Mouse (Mus musculus) forebrain, embryonic 16.5 days (tissue): ENCODE measurements around the gene Wrap73. TPM values are rescaled to one million over a fixed set of nuclear protein-coding genes. Genes with fewer than 3 reads are reported as not detected.

Experiments
- ATAC-seq: fragments of 200-750 bp; cut with Nextera tagmentation; 2 replicates; pipeline ENCODE4 v1.8.0; 2017; ENCODE audit warnings: mild to moderate bottlenecking, moderate library complexity
- H3K27ac ChIP-seq: fragments of 300-500 bp; sonication (generic); 2 replicates; pipeline ENCODE4 v1.5.1; 2014; ENCODE audit warnings: low read length, control low read depth
- H3K27me3 ChIP-seq: fragments of 300-500 bp; sonication (generic); replicated peaks from 2 replicates; pipeline ENCODE4 v1.6.1; 2014; ENCODE audit warnings: low read length; ENCODE audit not compliant: control insufficient read depth, insufficient read depth
- H3K36me3 ChIP-seq: fragments of 300-500 bp; sonication (generic); 2 replicates; pipeline ENCODE4 v1.6.1; 2014; ENCODE audit not compliant: control insufficient read depth, insufficient read depth
- H3K4me1 ChIP-seq: fragments of 300-500 bp; sonication (generic); replicated peaks from 2 replicates; pipeline ENCODE4 v1.6.1; 2014; ENCODE audit warnings: low read length; ENCODE audit not compliant: control insufficient read depth, insufficient read depth
- H3K4me2 ChIP-seq: fragments of 300-500 bp; sonication (generic); 2 replicates; pipeline ENCODE4 v1.6.1; 2014; ENCODE audit warnings: mild to moderate bottlenecking, low read length, control low read depth
- H3K4me3 ChIP-seq: fragments of 300-500 bp; sonication (generic); replicated peaks from 2 replicates; pipeline ENCODE4 v1.5.1; 2014; ENCODE audit warnings: mild to moderate bottlenecking, low read length, control low read depth
- H3K9ac ChIP-seq: fragments of 300-500 bp; sonication (generic); replicated peaks from 2 replicates; pipeline ENCODE4 v1.6.1; 2014; ENCODE audit warnings: low read depth, low read length, control low read depth
- H3K9me3 ChIP-seq: fragments of 300-500 bp; sonication (generic); 2 replicates; pipeline ENCODE4 v1.6.1; 2016; ENCODE audit warnings: low read length; ENCODE audit not compliant: control insufficient read depth
- WGBS: fragments of 180-500 bp; shearing (Covaris S2); extraction: QIAGEN DNeasy Blood & Tissue Kit; methylation state at CpG from one replicate; pipeline ENCODE4 v1.1.7; 2014; 5-methylcytosine and 5-hydroxymethylcytosine counted together
- polyA plus RNA-seq: library from polyadenylated mRNA; unstranded; fragments of >200 nt; fragmentation: Nextera tagmentation; extraction: Ambion mirVana; gene quantifications from 2 replicates; pipeline ENCODE4 v1.2.1, GENCODE M21; 2015

The Wrap73 gene
- polyA plus RNA-seq, 1 experiment from 2014 or later: 59.2 TPM

DNA sequence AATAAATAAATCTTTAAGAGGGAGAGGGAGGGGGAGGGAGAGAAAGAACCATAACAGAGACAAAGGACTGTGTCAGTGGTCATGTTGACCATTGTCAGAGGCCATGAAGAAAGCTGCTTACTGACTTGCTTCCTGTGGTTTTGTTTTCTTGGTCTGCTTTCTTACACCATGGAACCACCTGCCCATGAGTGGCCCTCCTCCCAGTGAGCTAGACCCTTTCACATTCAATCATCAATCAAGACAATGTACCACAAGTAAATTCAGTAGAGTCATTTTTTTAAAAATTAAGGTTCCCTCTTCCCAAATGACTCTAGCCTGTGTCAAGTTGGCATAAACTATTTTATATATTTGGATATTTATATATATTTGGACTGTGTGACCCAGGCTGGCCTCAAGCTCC lies 12.2 kb upstream of the Wrap73 start:
- Histone ChIP-seq H3K27ac (no peak overlapping the region), H3K4me1 (no peaks in the 10 kb centered on the region), H3K27me3 (peaks cover 3% of the 10 kb centered on the region; the same call in 1 of the 2 replicates), H3K9ac (no peak overlapping the region), H3K36me3 (no peaks in the 10 kb centered on the region), H3K9me3 (no peaks in the 10 kb centered on the region), H3K4me2 (no peak overlapping the region), H3K4me3 (no peak overlapping the region)
- ATAC-seq: no peak

DNA sequence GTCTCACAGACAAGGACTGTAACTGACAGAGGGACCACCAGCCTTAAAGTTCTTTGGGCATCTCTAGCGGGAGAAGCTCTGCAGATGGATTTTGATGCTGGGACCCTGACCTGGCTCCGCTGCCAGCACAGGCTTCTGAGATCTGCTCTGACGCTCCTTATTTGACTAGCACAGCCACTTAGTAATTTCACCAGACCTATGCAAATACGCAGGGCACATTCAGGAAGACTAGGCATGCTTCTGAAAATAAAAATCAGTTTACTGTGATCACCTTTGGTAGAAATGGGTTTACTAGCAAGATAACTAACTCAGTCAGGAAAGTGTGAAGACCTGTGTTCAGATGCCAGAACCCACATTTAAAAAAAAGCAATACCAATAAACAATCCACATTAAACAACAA lies 10.3 kb upstream of the Wrap73 start:
- no peaks in the 10 kb centered on the region for H3K9me3 ChIP-seq
- H3K27ac ChIP-seq: no peak overlapping the region
- no peaks in the 10 kb centered on the region for H3K36me3 ChIP-seq
- H3K9ac ChIP-seq: no peak overlapping the region
- ATAC-seq: no peak
- no peaks in the 10 kb centered on the region for H3K4me1 ChIP-seq
- 77% methylated on average over 4 of the region's 4 CpGs for WGBS
- H3K4me2 ChIP-seq: no peak overlapping the region
- H3K4me3 ChIP-seq: no peak overlapping the region
- peaks cover 12% of the 10 kb centered on the region; the same call in 1 of the 2 replicates for H3K27me3 ChIP-seq

DNA sequence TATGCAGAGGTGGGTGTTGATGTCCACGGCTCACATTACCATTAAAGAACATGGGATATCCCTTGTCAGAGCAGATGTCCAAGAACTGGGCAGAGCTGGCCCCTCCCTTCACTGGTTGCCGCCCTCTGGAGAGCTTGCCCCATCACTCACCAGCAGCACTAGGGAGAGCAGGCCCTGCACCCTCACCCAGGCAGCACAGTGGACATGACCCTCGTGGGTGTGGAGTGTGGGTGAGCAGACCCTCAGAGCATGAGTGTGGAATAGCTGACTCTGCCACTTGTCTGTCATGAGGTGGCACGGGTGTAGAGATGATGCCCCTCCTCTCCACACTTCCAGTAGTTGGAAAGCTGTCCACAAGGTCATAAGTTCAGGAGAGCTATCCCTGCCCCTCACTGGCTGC lies 7.4 kb upstream of the Wrap73 start:
- H3K27ac ChIP-seq: no peak overlapping the region
- H3K4me3 ChIP-seq: no peak overlapping the region
- H3K4me2 ChIP-seq: no peak overlapping the region
- peaks cover 33% of the 10 kb centered on the region for H3K27me3 ChIP-seq
- H3K36me3 ChIP-seq: no peaks in the 10 kb centered on the region
- whole genome bisulfite sequencing: 80% methylated on average over 4 of the region's 4 CpGs
- H3K4me1 ChIP-seq: peaks cover 4% of the 10 kb centered on the region
- no peak for ATAC-seq
- H3K9ac ChIP-seq: no peak overlapping the region
- H3K9me3 ChIP-seq: no peaks in the 10 kb centered on the region

DNA sequence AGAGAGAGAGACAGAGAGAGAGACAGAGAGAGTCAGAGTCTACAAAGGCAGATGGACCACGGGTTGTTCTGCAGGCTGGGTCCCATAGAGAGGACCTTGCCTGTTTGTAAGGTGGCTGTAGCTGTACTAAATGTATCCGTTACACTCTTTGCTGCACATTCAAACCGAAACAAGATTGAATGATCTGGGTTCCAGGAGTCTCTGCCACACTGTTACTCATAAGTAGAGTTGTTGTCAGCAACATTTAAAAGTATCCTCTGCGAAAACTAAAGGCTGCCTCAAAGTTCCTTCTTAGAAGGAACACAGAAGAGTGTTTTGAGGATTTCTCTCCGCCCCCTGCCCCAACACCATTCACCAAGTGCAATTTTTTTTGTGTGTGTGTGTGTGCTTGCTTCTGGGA lies 5.0 kb upstream of the Wrap73 start:
- no peak overlapping the region for H3K27ac ChIP-seq
- H3K36me3 ChIP-seq: no peaks in the 10 kb centered on the region
- no peak overlapping the region for H3K4me3 ChIP-seq
- no peak for ATAC-seq
- H3K9ac ChIP-seq: no peak overlapping the region
- 59% methylated on average over 5 of the region's 5 CpGs for WGBS
- H3K9me3 ChIP-seq: no peaks in the 10 kb centered on the region
- peaks cover 47% of the 10 kb centered on the region for H3K27me3 ChIP-seq
- H3K4me1 ChIP-seq: peaks cover 24% of the 10 kb centered on the region
- H3K4me2 ChIP-seq: no peak overlapping the region

DNA sequence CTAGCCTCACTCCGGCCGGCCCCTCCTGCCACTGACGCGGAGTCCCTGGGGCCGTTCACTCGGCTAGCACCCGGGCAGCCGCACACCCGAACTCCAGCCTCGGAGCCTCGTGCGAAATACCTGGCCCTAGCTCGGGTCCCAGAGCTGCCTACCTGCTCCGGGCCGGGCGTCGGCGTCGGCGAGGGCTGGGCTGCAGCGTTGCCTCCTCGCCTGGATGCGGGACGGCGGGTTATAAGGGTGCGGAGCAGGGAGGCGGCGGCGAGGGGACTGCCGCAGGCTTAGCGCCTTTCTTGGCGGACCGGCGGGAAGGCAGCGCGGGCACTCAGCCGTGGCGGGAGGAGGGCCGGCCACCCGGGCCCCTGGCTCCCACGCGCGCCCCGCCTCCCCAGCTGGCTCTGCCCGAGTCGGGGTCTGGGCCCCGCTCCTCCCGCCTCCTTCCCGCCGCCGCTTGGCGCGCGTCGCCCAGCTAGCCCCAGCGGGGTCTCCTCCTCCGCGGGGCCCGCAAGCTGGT lies 2.4 kb upstream of the Wrap73 start:
- H3K4me2 ChIP-seq: peak overlapping the region; percentile 77
- H3K4me1 ChIP-seq: peaks cover 34% of the 10 kb centered on the region
- H3K9me3 ChIP-seq: no peaks in the 10 kb centered on the region
- peak overlapping the region; percentile 44 for H3K4me3 ChIP-seq
- no peak overlapping the region for H3K27ac ChIP-seq
- H3K36me3 ChIP-seq: no peaks in the 10 kb centered on the region
- no peak for ATAC-seq
- H3K27me3 ChIP-seq: peaks cover 47% of the 10 kb centered on the region
- H3K9ac ChIP-seq: peak overlapping the region; percentile 50
- under 1% methylated on average over 55 of the region's 59 CpGs for WGBS

- Histone ChIP-seq H3K4me2 (peak within 1 kb of the TSS; percentile 77), H3K36me3 (no peaks in the 10 kb centered on the region), H3K4me3 (peak within 1 kb of the TSS; percentile 44), H3K27ac (no peak within 1 kb of the TSS), H3K27me3 (peaks cover 47% of the 10 kb centered on the region), H3K9ac (peak within 1 kb of the TSS; percentile 50), H3K4me1 (peaks cover 34% of the 10 kb centered on the region), H3K9me3 (no peaks in the 10 kb centered on the region)
- WGBS: 0% methylated on average over 1 of the region's 4 CpGs
- ATAC-seq: no peak
These were observed 2.2 kb upstream of the Wrap73 start, which contains the start of gene Trp73 for GRCm38 (mm10) chr4:154140182-154140212. Gene Trp73, minus strand, starts transcription at chr4:154140208.

DNA sequence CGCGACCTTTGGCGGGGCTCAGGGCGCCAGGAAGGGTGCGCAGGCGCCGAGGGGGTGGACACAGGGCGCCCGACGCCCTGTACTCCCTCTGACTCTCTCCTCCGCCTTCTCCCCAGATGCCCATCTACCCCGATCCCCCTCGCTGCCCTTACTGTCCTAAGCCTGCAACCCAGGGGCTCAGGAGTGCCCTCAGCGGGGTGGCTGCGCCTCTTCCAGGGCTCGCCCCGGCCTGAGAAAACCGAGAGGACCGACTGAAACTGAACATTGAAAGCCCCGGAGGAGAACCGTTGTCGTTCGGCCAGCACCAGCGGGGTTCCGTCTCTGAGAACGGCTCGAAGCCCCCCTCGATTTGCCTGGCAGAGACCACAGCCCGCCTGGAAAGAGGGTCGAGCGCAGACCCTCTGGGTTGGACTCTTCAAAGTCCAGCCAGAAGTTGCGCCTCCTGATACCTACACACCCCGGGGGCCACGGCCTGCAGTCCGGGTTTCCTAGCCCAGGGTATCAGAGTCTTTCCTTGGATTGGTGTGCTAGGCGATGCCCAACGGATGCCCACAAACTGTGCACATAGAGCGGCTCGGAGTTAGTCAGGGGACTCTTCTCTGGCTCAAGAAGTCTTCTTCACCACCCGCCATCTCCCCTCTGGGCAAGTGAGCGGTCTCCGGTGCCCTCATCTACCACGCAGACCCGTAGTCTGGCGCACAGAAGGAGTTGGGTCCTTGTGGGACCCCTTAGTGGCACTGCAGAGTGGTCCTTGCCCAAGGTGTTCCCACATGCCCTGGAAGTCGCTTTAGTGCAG lies 1.8 kb upstream of the Wrap73 start:
- peak overlapping the region; percentile 50 for H3K9ac ChIP-seq
- WGBS: 2% methylated on average over 42 of the region's 46 CpGs
- H3K27ac ChIP-seq: no peak overlapping the region
- ATAC-seq: no peak
- peak overlapping the region; percentile 77 for H3K4me2 ChIP-seq
- H3K4me3 ChIP-seq: peak overlapping the region; percentile 44
- peaks cover 47% of the 10 kb centered on the region for H3K27me3 ChIP-seq
- no peaks in the 10 kb centered on the region for H3K36me3 ChIP-seq
- H3K9me3 ChIP-seq: no peaks in the 10 kb centered on the region
- peaks cover 34% of the 10 kb centered on the region for H3K4me1 ChIP-seq

DNA sequence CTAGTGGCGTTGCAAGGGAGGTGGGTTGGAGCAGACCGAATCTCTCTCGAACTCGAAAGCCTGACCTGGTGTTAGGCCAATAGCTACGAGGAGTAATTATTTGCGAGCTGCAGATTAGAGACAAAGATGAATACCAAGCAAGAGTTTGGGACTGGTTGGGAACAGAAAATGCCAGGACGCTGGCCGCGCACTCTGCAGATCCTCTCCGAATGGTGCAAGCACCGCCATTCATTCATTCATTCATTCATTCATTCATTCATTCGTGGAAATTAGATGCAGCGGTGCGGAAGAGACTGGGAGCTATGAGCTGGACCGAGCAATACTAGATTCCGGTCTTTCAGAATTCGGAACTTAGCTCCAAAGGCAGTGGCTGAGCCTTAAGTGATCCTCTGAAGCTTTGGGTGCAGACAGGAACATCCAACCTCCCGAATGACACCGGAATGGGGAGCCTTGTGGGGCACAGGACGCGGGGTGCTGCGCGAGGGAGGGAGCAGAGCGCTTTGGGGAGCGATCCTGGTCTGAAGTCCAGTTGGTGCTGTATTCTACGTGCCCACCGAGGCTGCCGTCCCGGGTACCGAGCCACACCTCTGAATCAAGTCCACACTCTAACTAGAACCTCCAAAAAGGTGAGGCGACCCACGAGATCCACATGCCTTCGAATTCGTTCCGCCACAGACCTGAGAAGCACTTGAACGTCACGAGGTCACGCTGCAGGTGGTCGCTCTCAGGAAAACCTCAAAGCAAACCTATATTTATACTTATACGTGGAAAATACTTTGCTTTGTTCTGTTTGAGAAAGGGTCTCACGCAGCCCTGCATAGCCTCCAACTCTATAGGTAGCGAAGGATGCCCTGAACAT lies 934 bp upstream of the Wrap73 start:
- H3K4me2 ChIP-seq: peak overlapping the region; percentile 23; the same call in 1 of the 2 replicates
- no peak for ATAC-seq
- H3K4me3 ChIP-seq: no peak overlapping the region; the same call in 1 of the 2 replicates
- H3K36me3 ChIP-seq: no peaks in the 10 kb centered on the region
- H3K27ac ChIP-seq: no peak overlapping the region
- peaks cover 43% of the 10 kb centered on the region for H3K27me3 ChIP-seq
- no peaks in the 10 kb centered on the region for H3K9me3 ChIP-seq
- H3K9ac ChIP-seq: no peak overlapping the region
- H3K4me1 ChIP-seq: peaks cover 34% of the 10 kb centered on the region
- 2% methylated on average over 42 of the region's 42 CpGs for WGBS

DNA sequence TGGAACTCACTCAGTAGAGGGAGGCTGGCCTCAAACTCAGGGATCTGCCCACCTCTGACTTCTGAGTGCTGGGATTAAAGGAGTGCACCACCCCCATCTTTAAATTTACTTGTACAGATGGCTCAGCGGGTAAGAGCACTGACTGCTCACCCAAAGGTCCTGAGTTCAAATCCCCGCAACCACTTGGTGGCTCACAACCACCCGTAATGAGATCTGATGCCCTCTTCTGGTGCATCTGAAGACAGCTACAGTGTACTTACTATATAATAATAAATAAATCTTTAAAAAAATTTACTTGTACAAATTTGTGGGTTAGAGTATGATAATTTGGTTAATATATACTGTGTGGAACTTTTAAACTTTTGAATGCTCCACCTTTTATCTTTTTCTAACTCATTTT lies 2.5 kb downstream of the Wrap73 start:
- H3K27me3 ChIP-seq: peaks cover 14% of the 10 kb centered on the region
- 84% methylated on average over 3 of the region's 3 CpGs for WGBS

More for the DNA sequence above, 2.5 kb downstream of the Wrap73 start:
- no peak overlapping the region for H3K9ac ChIP-seq
- no peaks in the 10 kb centered on the region for H3K9me3 ChIP-seq
- no peak overlapping the region for H3K27ac ChIP-seq
- peaks cover 30% of the 10 kb centered on the region for H3K4me1 ChIP-seq
- no peak for ATAC-seq
- H3K4me3 ChIP-seq: no peak overlapping the region
- no peaks in the 10 kb centered on the region for H3K36me3 ChIP-seq
- no peak overlapping the region for H3K4me2 ChIP-seq
